Mouse (Mus musculus) CH12.LX (cell line): ENCODE measurements at regions not wholly inside any gene's neighbourhood (a gene's known extent, or its start where the extent isn't known, plus 50 kb on each side); places are given as distances from the start of the nearest gene placed in this dataset.

ENCODE experiments used
- DNase-seq: peaks from one replicate; pipeline ENCODE4 v3.0.0-alpha.2; 2013; ENCODE audit errors: extremely low read depth
- H3K27ac ChIP-seq: 2 replicates; pipeline ENCODE4 v1.5.1; 2012; ENCODE audit warnings: low read depth, mild to moderate bottlenecking, control low read depth, moderate library complexity; ENCODE audit not compliant: insufficient read depth
- H3K27me3 ChIP-seq: replicated peaks from 2 replicates; pipeline ENCODE3; 2012; ENCODE audit warnings: inconsistent platforms
- H3K36me3 ChIP-seq, 2 experiments: replicated peaks in 1 of 2; 2 replicates each; pipeline versions ENCODE3 to v1.6.1; 2012; ENCODE audit warnings: inconsistent platforms in 1 of 2, low read length in 1 of 2, mild to moderate bottlenecking in 1 of 2, mixed read lengths in 1 of 2, moderate library complexity in 1 of 2; ENCODE audit not compliant: control insufficient read depth in 1 of 2, insufficient read depth in 1 of 2
- H3K4me1 ChIP-seq, 2 experiments: 2 replicates each; pipeline ENCODE4 v1.6.1; 2012; ENCODE audit warnings: inconsistent platforms in 1 of 2, moderate library complexity in 1 of 2; ENCODE audit not compliant: insufficient read depth in 2 of 2, control insufficient read depth in 1 of 2
- H3K4me2 ChIP-seq: 2 replicates; pipeline ENCODE4 v1.6.1; 2012; ENCODE audit warnings: low read depth, mild to moderate bottlenecking, control low read depth; ENCODE audit not compliant: poor library complexity, insufficient read depth, severe bottlenecking
- H3K4me3 ChIP-seq, 3 experiments: fragments of 150-350 bp in 1 of 3; sonication (generic) in 1 of 3; replicated peaks in 1 of 3; 2 replicates each; pipeline versions ENCODE3 to v1.5.1; 2011 to 2012; ENCODE audit warnings: low read depth in 2 of 3, low read length in 2 of 3, mild to moderate bottlenecking in 2 of 3, moderate library complexity in 2 of 3, control low read depth in 1 of 3, improper control_type of control experiment in 1 of 3, inconsistent platforms in 1 of 3, mixed read lengths in 1 of 3; ENCODE audit not compliant: poor library complexity in 1 of 3
- H3K79me2 ChIP-seq: replicated peaks from 2 replicates; pipeline ENCODE4 v1.6.1; 2012; ENCODE audit warnings: mild to moderate bottlenecking, moderate library complexity; ENCODE audit not compliant: control insufficient read depth, poor library complexity, insufficient read depth, severe bottlenecking; ENCODE audit errors: extremely low read depth
- H3K9ac ChIP-seq: 2 replicates; pipeline ENCODE4 v1.6.1; 2012; ENCODE audit warnings: low read depth, mild to moderate bottlenecking, control low read depth, moderate library complexity; ENCODE audit not compliant: insufficient read depth
- H3K9me3 ChIP-seq: replicated peaks from 2 replicates; pipeline ENCODE3; 2012; ENCODE audit warnings: low read length, inconsistent platforms, mixed read lengths
- BHLHE40 ChIP-seq: IDR thresholded peaks from 2 replicates; pipeline ENCODE4 v1.6.1; 2011; ENCODE audit warnings: mild to moderate bottlenecking, low read depth, low read length, improper control_type of control experiment
- E2F4 ChIP-seq: IDR thresholded peaks from 2 replicates; pipeline ENCODE4 v1.6.1; 2011; ENCODE audit warnings: low read depth, low read length, improper control_type of control experiment; ENCODE audit not compliant: insufficient replicate concordance
- ETS1 ChIP-seq: conservative IDR thresholded peaks from 2 replicates; pipeline ENCODE4 v1.6.1; 2012; ENCODE audit warnings: low read depth, mild to moderate bottlenecking, inconsistent platforms, low read length, improper control_type of control experiment, moderate library complexity
- HCFC1 ChIP-seq: IDR thresholded peaks from 2 replicates; pipeline ENCODE4 v1.6.1; 2012; ENCODE audit warnings: low read depth, mild to moderate bottlenecking, inconsistent platforms, low read length, improper control_type of control experiment
- IRF4 ChIP-seq: IDR thresholded peaks from 2 replicates; pipeline ENCODE4 v1.6.1; 2014; ENCODE audit warnings: low read depth, mild to moderate bottlenecking, inconsistent platforms, low read length, improper control_type of control experiment
- JUN ChIP-seq: IDR thresholded peaks from 2 replicates; pipeline ENCODE4 v1.6.1; 2011; ENCODE audit warnings: low read depth, mild to moderate bottlenecking, low read length, improper control_type of control experiment, moderate library complexity; ENCODE audit not compliant: insufficient read depth
- MAFK ChIP-seq: IDR thresholded peaks from 2 replicates; pipeline ENCODE4 v1.6.1; 2011; ENCODE audit warnings: low read length, improper control_type of control experiment; ENCODE audit not compliant: insufficient replicate concordance
- MAX ChIP-seq: IDR thresholded peaks from 2 replicates; pipeline ENCODE4 v1.6.1; 2011; ENCODE audit warnings: low read length, improper control_type of control experiment
- MEF2A ChIP-seq: IDR thresholded peaks from 2 replicates; pipeline ENCODE4 v1.6.1; 2014; ENCODE audit warnings: low read depth, mild to moderate bottlenecking, inconsistent platforms, low read length, improper control_type of control experiment, borderline replicate concordance
- MXI1 ChIP-seq: IDR thresholded peaks from 2 replicates; pipeline ENCODE4 v1.6.1; 2011; ENCODE audit warnings: mild to moderate bottlenecking, low read depth, low read length, improper control_type of control experiment
- NELFE ChIP-seq: IDR thresholded peaks from 2 replicates; pipeline ENCODE4 v1.6.1; 2011; ENCODE audit warnings: low read depth, low read length, improper control_type of control experiment
- PAX5 ChIP-seq: IDR thresholded peaks from 2 replicates; pipeline ENCODE4 v1.6.1; 2012; ENCODE audit warnings: low read length, inconsistent platforms, mixed read lengths
- POLR2AphosphoS2 ChIP-seq: IDR thresholded peaks from 2 replicates; pipeline ENCODE4 v1.6.1; 2011; ENCODE audit warnings: low read depth, low read length, improper control_type of control experiment
- RAD21 ChIP-seq: IDR thresholded peaks from 2 replicates; pipeline ENCODE4 v1.6.1; 2011; ENCODE audit warnings: low read depth, mild to moderate bottlenecking, low read length, improper control_type of control experiment, moderate library complexity
- TBP ChIP-seq: conservative IDR thresholded peaks from 2 replicates; pipeline ENCODE4 v1.6.1; 2011; ENCODE audit warnings: low read depth, low read length, improper control_type of control experiment
- USF2 ChIP-seq: conservative IDR thresholded peaks from 2 replicates; pipeline ENCODE4 v1.6.1; 2011; ENCODE audit warnings: low read depth, low read length, improper control_type of control experiment
- ZC3H11A ChIP-seq: IDR thresholded peaks from 2 replicates; pipeline ENCODE4 v1.6.1; 2012; ENCODE audit warnings: low read depth, mild to moderate bottlenecking, inconsistent platforms, low read length, improper control_type of control experiment
- dilution Hi-C: fragments of 300-500 bp; cut with MboI; formaldehyde crosslinking; loops from 2 replicates; pipeline ENCODE4 v1.14.3; 2020; ENCODE audit warnings: low sequenced_read_pairs; ENCODE audit not compliant: extremely low pct_unique_long_range_greater_than_20kb, extremely low pct_ligation_motif_present
- in situ Hi-C: fragments of 300-500 bp; cut with MboI; formaldehyde crosslinking; loops from 3 replicates; pipeline ENCODE4 v1.14.3; 2019; ENCODE audit warnings: low sequenced_read_pairs, low pct_ligation_motif_present, low pct_unique_long_range_greater_than_20kb, mixed read lengths

- no peak overlapping the region for H3K9ac ChIP-seq
- H3K9me3 ChIP-seq = no peaks in the 10 kb centered on the region
- no peaks in the 10 kb centered on the region for H3K27me3 ChIP-seq
- H3K4me2 ChIP-seq = no peak overlapping the region
- DNase-seq = no peak
- peaks cover 0 to 45% of the 10 kb centered on the region in 2 experiments; a peak in 2 of 4 replicates for H3K4me1 ChIP-seq
- dilution Hi-C loops (no loop called here), in situ Hi-C loops (no loop called here)
- H3K27ac ChIP-seq = no peak overlapping the region
- no peaks in the 10 kb centered on the region for H3K36me3 ChIP-seq
- H3K4me3 ChIP-seq = no peak overlapping the region
- H3K79me2 ChIP-seq = no peaks in the 10 kb centered on the region
- TF ChIP-seq MXI1 = no peak
- TF ChIP-seq MEF2A = no peak
- TF ChIP-seq RAD21 = no peak
- TF ChIP-seq ZC3H11A = no peak
- no peak for TF ChIP-seq NELFE
- TF ChIP-seq MAX = no peak
- no peak for TF ChIP-seq USF2
- TF ChIP-seq HCFC1 = no peak
- TF ChIP-seq MAFK = no peak
- no peak for TF ChIP-seq JUN
- TF ChIP-seq PAX5 = no peak
These were observed 104.1 kb upstream of the Tpm1 start for GRCm38 (mm10) chr9:67153333-67153732.

GRCm38 (mm10) chr9:67147656-67148055 lies 98.5 kb upstream of the Tpm1 start:
- Histone ChIP-seq H3K9ac (no peak overlapping the region), H3K36me3 (no peaks in the 10 kb centered on the region), H3K27me3 (no peaks in the 10 kb centered on the region), H3K4me1 (peaks cover 0 to under 1% of the 10 kb centered on the region in 2 experiments; a peak in 2 of 4 replicates), H3K9me3 (no peaks in the 10 kb centered on the region), H3K27ac (no peak overlapping the region), H3K4me2 (no peak overlapping the region), H3K79me2 (no peaks in the 10 kb centered on the region)
- no peak for DNase-seq
- dilution Hi-C loops = no loop called here
- TF ChIP-seq ZC3H11A = no peak
- TF ChIP-seq, all 38 proteins: peak for 0
- in situ Hi-C loops = no loop called here
- H3K4me3 ChIP-seq = no peak overlapping the region

- Histone ChIP-seq H3K36me3 (no peaks in the 10 kb centered on the region), H3K9ac (no peak overlapping the region), H3K4me1 (peaks cover 3 to 10% of the 10 kb centered on the region in 2 experiments), H3K4me2 (no peak overlapping the region), H3K4me3 (no peak overlapping the region), H3K9me3 (no peaks in the 10 kb centered on the region), H3K27ac (no peak overlapping the region), H3K27me3 (no peaks in the 10 kb centered on the region), H3K79me2 (no peaks in the 10 kb centered on the region)
- in situ Hi-C loops (no loop called here), dilution Hi-C loops (no loop called here)
- no peak for TF ChIP-seq E2F4
- no peak for TF ChIP-seq BHLHE40
- no peak for TF ChIP-seq POLR2AphosphoS2
- TF ChIP-seq ETS1 = no peak
- TF ChIP-seq TBP = no peak
- no peak for TF ChIP-seq IRF4
- no peak for DNase-seq
These were observed 96.2 kb upstream of the Tpm1 start for GRCm38 (mm10) chr9:67145392-67145791.
